Mouse (Mus musculus) heart, adult 2 months (tissue): ENCODE results near the gene Tor1a.

Source experiments
- CTCF ChIP-seq: fragments of 200-600 bp; IDR thresholded peaks from 2 replicates; pipeline ENCODE4 v1.8.1; 2022; ENCODE audit warnings: antibody characterized with exemption, mild to moderate bottlenecking, moderate library complexity
- EP300 ChIP-seq: fragments of 200-500 bp; IDR thresholded peaks from 2 replicates; pipeline ENCODE4 v1.6.1; 2011; ENCODE audit warnings: low read depth, low read length, control low read depth; ENCODE audit not compliant: insufficient read depth

GRCm38 (mm10) chr2:31005453-31005852 lies 37.7 kb upstream of the Tor1a start:
- no peak for TF ChIP-seq EP300
- no peak for TF ChIP-seq CTCF
